Comparison of ENCODE assay signal across 8 mouse cellular contexts in genomic region chr15:88733041-88733751, GRCm38 (mm10). TPM values are rescaled to one million over a fixed set of nuclear protein-coding genes. Genes with fewer than 3 reads are reported as not detected.
A peak's percentile ranks its signal among the peaks of the same experiment; 100 is the strongest.
DNase-seq lines count a peak whose midpoint lies in the region; ATAC-seq lines count a peak whose summit lies in the region.

No protein-coding gene starts in this region.

- peak; percentile 45 for ATAC-seq in limb, embryonic 13.5 days (ENCODE audit: low FRiP score, low read depth)
- peak; percentile 63 for ATAC-seq in midbrain, embryonic 13.5 days

- peak overlapping the region; percentile 100 for H3K9ac ChIP-seq in limb, embryonic 13.5 days
- peak overlapping the region; percentile 99 for H3K9ac ChIP-seq in midbrain, embryonic 13.5 days (replicated peaks)

- no peaks in the 10 kb centered on the region for H3K27me3 ChIP-seq in embryonic facial prominence, embryonic 10.5 days (replicated peaks; ENCODE audit: low read depth, poor library complexity, severe bottlenecking)
- H3K27me3 ChIP-seq in limb, embryonic 13.5 days, result no peaks in the 10 kb centered on the region
- 0 out of 2 replicates have a peak, but pooled peaks cover 2% of the 10 kb centered on the region for H3K27me3 ChIP-seq in midbrain, embryonic 13.5 days

- peak; percentile 68 for DNase-seq in layer of hippocampus, adult 11-12 months (ENCODE audit: low spot score)
- no peak for DNase-seq in layer of hippocampus, adult 9-10 months (ENCODE audit: low spot score)
- peak; percentile 69 for DNase-seq in embryonic facial prominence, embryonic 10.5 days (ENCODE audit: low spot score)
- peak; percentile 97 for DNase-seq in heart, adult 11 months
- DNase-seq in kidney, adult 11 months, result peak; percentile 66
- peak; percentile 55 to 73 for DNase-seq in spleen, adult 18-20 months

- no peaks in the 10 kb centered on the region for H3K9me3 ChIP-seq in embryonic facial prominence, embryonic 10.5 days
- H3K9me3 ChIP-seq in limb, embryonic 13.5 days, result no peaks in the 10 kb centered on the region
- H3K9me3 ChIP-seq in midbrain, embryonic 13.5 days, result no peaks in the 10 kb centered on the region

- peak overlapping the region; percentile 95 for H3K4me2 ChIP-seq in limb, embryonic 13.5 days (replicated peaks)
- peak overlapping the region; percentile 99 for H3K4me2 ChIP-seq in midbrain, embryonic 13.5 days (replicated peaks)

- under 1% methylated on average over 85 of the region's 86 CpGs for WGBS in embryonic facial prominence, embryonic 10.5 days
- WGBS in limb, embryonic 13.5 days, result under 1% methylated on average over 51 of the region's 86 CpGs
- under 1% methylated on average over 77 of the region's 86 CpGs for WGBS in midbrain, embryonic 13.5 days

- H3K4me1 ChIP-seq in embryonic facial prominence, embryonic 10.5 days, result peaks cover 32% of the 10 kb centered on the region
- H3K4me1 ChIP-seq in limb, embryonic 13.5 days, result peaks cover 26% of the 10 kb centered on the region
- H3K4me1 ChIP-seq in midbrain, embryonic 13.5 days (replicated peaks), result peaks cover 34% of the 10 kb centered on the region

- H3K36me3 ChIP-seq in embryonic facial prominence, embryonic 10.5 days (replicated peaks), result peaks cover 38% of the 10 kb centered on the region
- H3K36me3 ChIP-seq in limb, embryonic 13.5 days, result peaks cover 23% of the 10 kb centered on the region
- H3K36me3 ChIP-seq in midbrain, embryonic 13.5 days, result peaks cover 24% of the 10 kb centered on the region

- peak overlapping the region; percentile 99 for H3K4me3 ChIP-seq in embryonic facial prominence, embryonic 10.5 days
- peak overlapping the region; percentile 100 for H3K4me3 ChIP-seq in limb, embryonic 13.5 days
- H3K4me3 ChIP-seq in midbrain, embryonic 13.5 days (replicated peaks), result peak overlapping the region; percentile 99

- peak overlapping the region; percentile 97 for H3K27ac ChIP-seq in embryonic facial prominence, embryonic 10.5 days (replicated peaks)
- H3K27ac ChIP-seq in limb, embryonic 13.5 days, result peak overlapping the region; percentile 85
- peak overlapping the region; percentile 90 for H3K27ac ChIP-seq in midbrain, embryonic 13.5 days

RNA-seq across cellular contexts. Expression of gene Brd1, which starts 0.8 kb away (rescaled TPM):
- polyA plus RNA-seq in embryonic facial prominence, embryonic 10.5 days (2016; fragmentation: Nextera tagmentation; extraction: Ambion mirVana), result 22.2 and 23.5 TPM in 2 replicates
- 24.5 and 25.6 TPM in 2 replicates for polyA plus RNA-seq in limb, embryonic 13.5 days (2015; fragmentation: Nextera tagmentation; extraction: Ambion mirVana)
- 26.9 and 29.1 TPM in 2 replicates for polyA plus RNA-seq in midbrain, embryonic 13.5 days (2015; fragmentation: Nextera tagmentation; extraction: Ambion mirVana)

RNA-seq across cellular contexts. Expression of gene Zbed4, which starts 18.3 kb away (rescaled TPM):
- polyA plus RNA-seq in embryonic facial prominence, embryonic 10.5 days (2016; fragmentation: Nextera tagmentation; extraction: Ambion mirVana), result 38.5 and 39.3 TPM in 2 replicates
- 16.1 and 18.2 TPM in 2 replicates for polyA plus RNA-seq in limb, embryonic 13.5 days (2015; fragmentation: Nextera tagmentation; extraction: Ambion mirVana)
- polyA plus RNA-seq in midbrain, embryonic 13.5 days (2015; fragmentation: Nextera tagmentation; extraction: Ambion mirVana), result 28.0 and 28.7 TPM in 2 replicates
